Mouse (Mus musculus) CD4-positive, CD25-positive, alpha-beta regulatory T cell, adult 4 months (primary cell): ENCODE results near the gene Gas6. TPM values are rescaled to one million over a fixed set of nuclear protein-coding genes. Genes with fewer than 3 reads are reported as not detected.

Source experiments
- ATAC-seq: one replicate; pipeline ENCODE4 v1.8.0; 2017
- polyA plus RNA-seq, 2 experiments: library from polyadenylated mRNA; unstranded; fragments of 100-300 nt; shearing (Covaris generic); gene quantifications; one replicate each; pipeline ENCODE4 v1.2.1; 2017

Gene Gas6
- polyA plus RNA-seq = not detected

GRCm38 (mm10) chr8:13493858-13494631, at the start of gene Gas6:
TSS of gene Gas6 (minus strand) at chr8:13494490.
- no peak for ATAC-seq

GRCm38 (mm10) chr8:13541526-13541925, 47.2 kb upstream of the Gas6 start:
- ATAC-seq = no peak

GRCm38 (mm10) chr8:13540122-13540521, 45.8 kb upstream of the Gas6 start:
- no peak for ATAC-seq

- ATAC-seq = no peak
These were observed 44.5 kb upstream of the Gas6 start for GRCm38 (mm10) chr8:13538821-13539220.

GRCm38 (mm10) chr8:13537102-13537501, 42.8 kb upstream of the Gas6 start:
- ATAC-seq = no peak

GRCm38 (mm10) chr8:13533123-13533522, 38.8 kb upstream of the Gas6 start:
- no peak for ATAC-seq

- ATAC-seq = no peak
These were observed 37.4 kb upstream of the Gas6 start for GRCm38 (mm10) chr8:13531602-13532171.

GRCm38 (mm10) chr8:13530941-13531340, 36.7 kb upstream of the Gas6 start:
- ATAC-seq = no peak

GRCm38 (mm10) chr8:13530401-13530800, 36.1 kb upstream of the Gas6 start:
- no peak for ATAC-seq

GRCm38 (mm10) chr8:13529891-13530316, 35.6 kb upstream of the Gas6 start:
- no peak for ATAC-seq

- no peak for ATAC-seq
These were observed 34.9 kb upstream of the Gas6 start for GRCm38 (mm10) chr8:13529011-13529840.

- ATAC-seq = no peak
These were observed 27.1 kb upstream of the Gas6 start for GRCm38 (mm10) chr8:13521392-13521791.

GRCm38 (mm10) chr8:13520349-13520748, 26.1 kb upstream of the Gas6 start:
- ATAC-seq = no peak

GRCm38 (mm10) chr8:13519503-13519902, 25.2 kb upstream of the Gas6 start:
- no peak for ATAC-seq

GRCm38 (mm10) chr8:13517284-13517781, 23.0 kb upstream of the Gas6 start:
- ATAC-seq = no peak

- no peak for ATAC-seq
These were observed 22.4 kb upstream of the Gas6 start for GRCm38 (mm10) chr8:13516728-13517127.

GRCm38 (mm10) chr8:13516011-13516442, 21.7 kb upstream of the Gas6 start:
- ATAC-seq = no peak

- ATAC-seq = no peak
These were observed 19.5 kb upstream of the Gas6 start for GRCm38 (mm10) chr8:13513556-13514370.

- no peak for ATAC-seq
These were observed 18.4 kb upstream of the Gas6 start for GRCm38 (mm10) chr8:13512677-13513076.

GRCm38 (mm10) chr8:13512016-13512415, 17.7 kb upstream of the Gas6 start:
- ATAC-seq = no peak

GRCm38 (mm10) chr8:13507284-13507937, 13.1 kb upstream of the Gas6 start:
- no peak for ATAC-seq

- ATAC-seq = no peak
These were observed 12.6 kb upstream of the Gas6 start for GRCm38 (mm10) chr8:13506849-13507248.
